Mouse (Mus musculus): ENCODE results near the gene Pgam2. TPM values are rescaled to one million over a fixed set of nuclear protein-coding genes. Genes with fewer than 3 reads are reported as not detected.
"Not testable (repeated sequence)": the region's sequence is repeated elsewhere in the genome, so short reads cannot be mapped to it uniquely, and the experiment has no call there.

The Pgam2 gene
- polyA plus RNA-seq, 1 experiment from 2014 or later: 4.5 TPM

DNA sequence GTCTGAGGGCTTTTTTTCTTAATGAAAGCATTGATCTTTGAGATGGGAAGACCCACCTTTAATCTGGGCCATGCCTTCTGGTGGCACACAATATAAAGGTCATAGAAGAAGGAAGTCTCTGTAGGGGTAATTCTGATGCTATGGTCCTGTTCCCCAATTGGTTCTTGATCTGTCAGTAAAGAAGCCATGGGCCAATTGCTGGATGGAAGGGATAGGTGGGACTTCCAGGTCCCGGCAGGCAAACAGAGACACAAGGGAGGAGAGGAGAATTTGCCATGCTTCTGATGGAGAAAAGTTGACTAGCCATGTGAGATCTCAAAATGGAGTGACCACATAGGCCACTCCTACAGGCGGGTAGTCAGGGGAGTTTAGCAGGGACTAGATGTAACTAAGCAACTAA lies 15.7 kb upstream of the Pgam2 start:
- H3K36me3 ChIP-seq (ENCODE audit: control insufficient read depth, insufficient read depth, low read length): no peaks in the 10 kb centered on the region
- no peaks in the 10 kb centered on the region for H3K9me3 ChIP-seq (ENCODE audit: control insufficient read depth, low read length)
- no peaks in the 10 kb centered on the region for H3K27me3 ChIP-seq (ENCODE audit: control insufficient read depth, insufficient read depth, low read length)
- H3K9ac ChIP-seq (ENCODE audit: low read length): no peak overlapping the region
- no peak overlapping the region for H3K27ac ChIP-seq (ENCODE audit: low read depth, low read length)
- ATAC-seq (ENCODE audit: low FRiP score) (no peak), DNase-seq (ENCODE audit: low spot score, missing footprints) (no peak)
- WGBS: 72% methylated on average over 2 of the region's 2 CpGs
- no peak overlapping the region for H3K4me2 ChIP-seq
- no peak overlapping the region for H3K4me3 ChIP-seq (ENCODE audit: low read depth, low read length)
- no peaks in the 10 kb centered on the region for H3K4me1 ChIP-seq (ENCODE audit: control insufficient read depth, insufficient read depth, low read length)

DNA sequence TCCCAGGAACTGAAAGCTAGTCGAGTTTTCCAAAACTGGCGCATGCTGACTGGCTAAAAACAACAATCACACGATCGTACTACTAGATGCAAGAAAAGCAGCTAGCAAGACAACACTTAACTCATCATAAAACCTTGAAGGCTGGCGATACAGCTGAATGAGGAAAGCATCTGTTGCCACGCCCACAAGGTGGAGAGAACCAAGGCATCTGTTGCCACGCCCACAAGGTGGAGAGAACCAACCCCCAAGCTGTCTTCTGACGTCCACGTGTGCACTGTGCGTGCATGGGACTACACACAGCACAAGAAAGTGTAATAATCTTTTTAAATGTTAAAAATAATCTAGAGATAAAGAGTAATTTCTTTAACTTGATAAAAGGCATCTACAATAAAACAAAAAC lies 9.8 kb upstream of the Pgam2 start:
- DNase-seq (ENCODE audit: low spot score, missing footprints): no peak
- WGBS: 82% methylated on average over 10 of the region's 10 CpGs
- no peaks in the 10 kb centered on the region for H3K27me3 ChIP-seq (ENCODE audit: control insufficient read depth, insufficient read depth, low read length)
- H3K9ac ChIP-seq (ENCODE audit: low read length): no peak overlapping the region
- no peaks in the 10 kb centered on the region; the same call in 1 of the 2 replicates for H3K9me3 ChIP-seq (ENCODE audit: control insufficient read depth, low read length)
- ATAC-seq (ENCODE audit: low FRiP score): no peak
- H3K4me1 ChIP-seq (ENCODE audit: control insufficient read depth, insufficient read depth, low read length): no peaks in the 10 kb centered on the region
- no peak overlapping the region for H3K27ac ChIP-seq (ENCODE audit: low read depth, low read length)
- H3K36me3 ChIP-seq (ENCODE audit: control insufficient read depth, insufficient read depth, low read length): no peaks in the 10 kb centered on the region
- no peak overlapping the region for H3K4me2 ChIP-seq
- no peak overlapping the region for H3K4me3 ChIP-seq (ENCODE audit: low read depth, low read length)

DNA sequence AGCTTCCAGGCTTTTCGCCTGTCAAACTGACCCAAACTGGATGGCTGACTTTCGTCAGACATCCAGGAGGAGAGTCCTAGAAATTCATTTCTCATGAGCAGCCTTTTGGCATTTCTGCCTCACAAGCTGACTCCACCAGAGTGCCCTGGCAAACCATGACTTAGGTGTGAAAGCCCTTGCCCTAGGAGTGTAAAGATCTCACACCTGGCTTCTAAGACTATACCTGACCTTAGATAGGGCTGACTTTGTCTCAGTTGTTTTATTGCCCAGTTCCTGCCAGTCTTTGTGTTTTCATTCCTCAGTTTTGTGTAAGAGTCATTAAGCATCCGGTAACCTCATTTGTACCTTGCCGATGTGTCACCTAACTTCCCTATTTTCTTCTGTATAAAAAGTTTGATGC lies 6.0 kb upstream of the Pgam2 start:
- H3K27ac ChIP-seq (ENCODE audit: low read depth, low read length); H3K27me3 ChIP-seq (ENCODE audit: control insufficient read depth, insufficient read depth, low read length); DNase-seq (ENCODE audit: low spot score, missing footprints); H3K4me1 ChIP-seq (ENCODE audit: control insufficient read depth, insufficient read depth, low read length); ATAC-seq (ENCODE audit: low FRiP score); H3K9ac ChIP-seq (ENCODE audit: low read length); H3K4me3 ChIP-seq (ENCODE audit: low read depth, low read length); H3K9me3 ChIP-seq (ENCODE audit: control insufficient read depth, low read length); H3K36me3 ChIP-seq (ENCODE audit: control insufficient read depth, insufficient read depth, low read length); H3K4me2 ChIP-seq: not testable (repeated sequence)
- 94% methylated on average over 4 of the region's 4 CpGs for WGBS

DNA sequence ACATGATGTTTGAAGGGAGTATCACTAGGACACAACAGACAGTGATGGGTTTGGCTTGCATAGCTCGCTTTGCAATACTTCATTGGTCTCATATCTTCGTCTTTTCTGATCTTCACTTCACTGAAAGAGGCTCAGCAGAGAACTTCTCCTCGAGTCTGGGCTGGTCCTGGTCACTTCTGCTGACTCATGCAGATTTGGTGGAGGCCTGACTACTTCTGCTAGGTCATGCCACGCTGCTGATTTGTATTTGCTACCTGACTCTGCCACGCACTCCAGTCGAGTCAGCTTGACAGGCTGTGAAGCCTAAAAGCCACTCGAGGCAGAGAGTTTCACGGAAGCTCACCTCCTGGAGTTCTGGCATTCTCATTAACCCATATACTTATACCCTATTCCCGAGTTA lies 4.4 kb upstream of the Pgam2 start:
- ATAC-seq (ENCODE audit: low FRiP score) (no peak), DNase-seq (ENCODE audit: low spot score, missing footprints) (no peak)
- no peak overlapping the region for H3K9ac ChIP-seq (ENCODE audit: low read length)
- no peaks in the 10 kb centered on the region for H3K36me3 ChIP-seq (ENCODE audit: control insufficient read depth, insufficient read depth, low read length)
- H3K4me1 ChIP-seq (ENCODE audit: control insufficient read depth, insufficient read depth, low read length): no peaks in the 10 kb centered on the region
- H3K4me2 ChIP-seq: no peak overlapping the region
- no peaks in the 10 kb centered on the region for H3K9me3 ChIP-seq (ENCODE audit: control insufficient read depth, low read length)
- 86% methylated on average over 9 of the region's 9 CpGs for WGBS
- H3K4me3 ChIP-seq (ENCODE audit: low read depth, low read length): no peak overlapping the region
- H3K27ac ChIP-seq (ENCODE audit: low read depth, low read length): no peak overlapping the region
- H3K27me3 ChIP-seq (ENCODE audit: control insufficient read depth, insufficient read depth, low read length): no peaks in the 10 kb centered on the region

DNA sequence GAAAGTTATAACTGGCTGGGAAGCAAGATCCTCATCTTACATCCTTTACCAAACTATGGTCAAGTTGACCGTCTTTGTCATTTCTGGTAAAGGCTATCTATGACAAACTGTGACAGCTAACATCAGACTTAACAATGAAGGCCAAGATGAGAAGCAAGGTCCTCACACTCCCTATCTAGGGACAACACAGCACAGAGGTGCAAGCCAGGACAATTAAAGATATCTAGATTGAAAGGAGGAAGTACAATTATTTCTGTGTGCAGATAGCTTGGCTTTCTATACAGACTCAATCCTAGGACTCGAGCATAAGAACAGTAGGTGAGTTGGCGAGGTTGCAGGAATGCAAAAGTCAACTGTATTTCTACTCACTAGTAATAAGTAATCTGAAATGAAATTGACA lies 2.2 kb upstream of the Pgam2 start:
- no peak overlapping the region for H3K27ac ChIP-seq (ENCODE audit: low read depth, low read length)
- no peaks in the 10 kb centered on the region for H3K36me3 ChIP-seq (ENCODE audit: control insufficient read depth, insufficient read depth, low read length)
- no peak overlapping the region for H3K4me3 ChIP-seq (ENCODE audit: low read depth, low read length)
- H3K4me2 ChIP-seq: no peak overlapping the region
- H3K4me1 ChIP-seq (ENCODE audit: control insufficient read depth, insufficient read depth, low read length): no peaks in the 10 kb centered on the region
- ATAC-seq (ENCODE audit: low FRiP score) (no peak), DNase-seq (ENCODE audit: low spot score, missing footprints) (no peak)
- no peaks in the 10 kb centered on the region for H3K27me3 ChIP-seq (ENCODE audit: control insufficient read depth, insufficient read depth, low read length)
- H3K9ac ChIP-seq (ENCODE audit: low read length): no peak overlapping the region
- no peaks in the 10 kb centered on the region for H3K9me3 ChIP-seq (ENCODE audit: control insufficient read depth, low read length)
- 86% methylated on average over 3 of the region's 3 CpGs for WGBS

DNA sequence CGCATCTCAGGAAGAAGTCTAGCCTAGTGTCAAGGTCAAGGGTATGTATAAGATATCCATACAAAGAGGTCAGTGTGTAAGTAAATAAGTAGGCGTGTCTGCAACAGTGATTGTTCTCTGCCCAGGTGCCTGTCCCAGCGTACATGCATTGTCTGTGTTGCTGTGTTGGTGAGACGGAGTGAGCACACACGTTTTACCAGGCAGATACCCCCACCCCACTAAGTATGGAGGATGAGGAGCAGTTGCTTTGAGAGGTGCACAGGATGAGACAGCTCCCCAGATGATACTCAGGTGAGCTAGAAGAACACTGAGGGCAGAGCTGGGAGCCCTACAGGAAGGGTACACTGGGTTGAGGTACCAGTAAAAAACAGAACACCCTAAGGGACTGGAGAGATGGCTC lies 641 bp upstream of the Pgam2 start:
- Histone ChIP-seq H3K27me3 (ENCODE audit: control insufficient read depth, insufficient read depth, low read length) (no peaks in the 10 kb centered on the region), H3K9me3 (ENCODE audit: control insufficient read depth, low read length) (no peaks in the 10 kb centered on the region), H3K4me3 (ENCODE audit: low read depth, low read length) (no peak overlapping the region), H3K4me2 (no peak overlapping the region), H3K9ac (ENCODE audit: low read length) (no peak overlapping the region), H3K4me1 (ENCODE audit: control insufficient read depth, insufficient read depth, low read length) (no peaks in the 10 kb centered on the region), H3K36me3 (ENCODE audit: control insufficient read depth, insufficient read depth, low read length) (peaks cover 3% of the 10 kb centered on the region; the same call in 1 of the 2 replicates), H3K27ac (ENCODE audit: low read depth, low read length) (no peak overlapping the region)
- DNase-seq (ENCODE audit: low spot score, missing footprints) (no peak), ATAC-seq (ENCODE audit: low FRiP score) (no peak)
- 81% methylated on average over 5 of the region's 5 CpGs for WGBS

DNA sequence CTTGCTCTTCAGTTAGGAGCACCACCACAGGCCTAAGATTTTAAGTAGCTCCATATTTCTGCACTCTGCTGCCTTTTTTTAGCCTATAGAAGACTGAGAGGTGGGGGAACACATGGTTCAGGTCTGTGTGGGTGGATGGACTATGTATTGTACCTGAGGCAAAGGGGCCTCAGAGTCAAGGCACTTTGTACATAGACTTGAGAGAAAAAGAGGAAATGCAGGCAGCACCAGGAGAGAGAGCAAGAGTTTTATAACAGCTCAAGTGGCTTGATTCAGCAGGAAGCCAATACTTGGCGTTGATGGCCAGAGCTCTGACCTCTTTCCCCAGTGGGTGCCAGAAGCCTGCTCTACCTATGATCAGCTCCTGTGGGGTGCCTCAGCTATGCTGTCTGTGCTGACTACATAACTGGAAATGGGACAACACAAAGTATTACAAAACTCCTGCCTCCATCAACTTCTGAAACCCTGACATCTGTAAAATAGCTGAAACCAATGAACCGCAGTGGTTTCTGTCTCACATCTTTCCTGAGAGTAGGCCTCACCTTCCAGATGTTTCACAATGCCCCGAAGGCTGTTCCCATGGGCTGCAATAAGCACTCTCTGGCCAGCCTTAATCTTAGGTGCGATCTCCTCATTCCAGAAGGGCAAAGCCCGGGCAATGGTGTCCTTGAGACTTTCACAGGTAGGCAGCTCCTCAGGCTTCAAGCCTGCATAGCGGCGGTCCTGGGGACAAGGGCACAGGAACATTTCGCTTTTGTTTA lies 896 bp downstream of the Pgam2 start:
- DNase-seq (ENCODE audit: low spot score, missing footprints): no peak
- Histone ChIP-seq H3K27me3 (ENCODE audit: control insufficient read depth, insufficient read depth, low read length) (no peaks in the 10 kb centered on the region), H3K9me3 (ENCODE audit: control insufficient read depth, low read length) (no peaks in the 10 kb centered on the region), H3K9ac (ENCODE audit: low read length) (no peak overlapping the region), H3K4me1 (ENCODE audit: control insufficient read depth, insufficient read depth, low read length) (no peaks in the 10 kb centered on the region), H3K4me3 (ENCODE audit: low read depth, low read length) (no peak overlapping the region), H3K36me3 (ENCODE audit: control insufficient read depth, insufficient read depth, low read length) (peaks cover 9% of the 10 kb centered on the region; the same call in 1 of the 2 replicates), H3K4me2 (no peak overlapping the region), H3K27ac (ENCODE audit: low read depth, low read length) (no peak overlapping the region)
- ATAC-seq (ENCODE audit: low FRiP score): 0 out of 2 replicates have a peak, but pooled peaks have one; percentile 5
- WGBS: 79% methylated on average over 8 of the region's 8 CpGs

DNA sequence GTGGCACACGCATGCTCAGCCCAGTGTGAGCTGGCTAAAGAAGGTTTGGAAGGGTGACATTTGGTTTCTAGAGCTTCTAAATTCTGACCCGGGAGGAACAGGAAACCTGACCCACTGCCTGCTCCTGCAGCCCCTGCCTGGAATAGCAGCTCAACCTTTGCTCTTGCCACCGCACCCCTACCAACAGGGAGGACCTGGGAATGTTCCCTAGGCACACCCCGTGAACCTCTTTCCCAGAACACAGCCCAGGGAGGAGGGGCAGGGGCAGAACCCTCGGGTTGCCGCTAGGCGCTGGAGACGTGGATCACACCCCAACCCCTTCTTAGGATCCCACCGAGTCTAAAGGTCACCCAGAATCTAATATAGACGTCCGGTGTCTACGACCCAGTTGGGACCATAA lies 1.5 kb downstream of the Pgam2 start:
- 71% methylated on average over 12 of the region's 12 CpGs for WGBS
- Histone ChIP-seq H3K9ac (ENCODE audit: low read length) (no peak overlapping the region), H3K36me3 (ENCODE audit: control insufficient read depth, insufficient read depth, low read length) (peaks cover 14% of the 10 kb centered on the region), H3K4me1 (ENCODE audit: control insufficient read depth, insufficient read depth, low read length) (no peaks in the 10 kb centered on the region), H3K27ac (ENCODE audit: low read depth, low read length) (no peak overlapping the region), H3K9me3 (ENCODE audit: control insufficient read depth, low read length) (no peaks in the 10 kb centered on the region), H3K4me2 (no peak overlapping the region), H3K27me3 (ENCODE audit: control insufficient read depth, insufficient read depth, low read length) (no peaks in the 10 kb centered on the region), H3K4me3 (ENCODE audit: low read depth, low read length) (no peak overlapping the region)
- DNase-seq (ENCODE audit: low spot score, missing footprints) (no peak), ATAC-seq (ENCODE audit: low FRiP score) (0 out of 2 replicates have a peak, but pooled peaks have one; percentile 5)

DNA sequence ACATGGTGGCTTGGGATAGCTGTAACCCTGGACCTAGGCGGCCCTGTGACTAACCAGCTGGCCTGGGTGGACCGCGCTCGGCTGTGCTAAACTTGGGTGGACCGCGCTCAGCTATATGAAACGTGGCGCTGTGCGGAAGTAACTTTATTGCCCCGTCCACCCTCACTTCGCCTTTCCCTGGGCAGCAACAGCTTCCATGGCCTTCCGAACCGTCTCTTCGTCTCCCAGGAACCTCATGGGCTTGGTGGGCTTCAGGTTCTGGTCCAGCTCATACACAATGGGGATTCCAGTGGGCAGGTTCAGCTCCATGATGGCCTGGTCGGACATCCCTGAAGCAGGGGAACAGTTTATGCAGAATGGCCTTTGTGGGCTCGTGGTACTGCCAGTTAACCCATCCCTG lies 2.0 kb downstream of the Pgam2 start:
- H3K9ac ChIP-seq (ENCODE audit: low read length): no peak overlapping the region
- ATAC-seq (ENCODE audit: low FRiP score) (no peak), DNase-seq (ENCODE audit: low spot score, missing footprints) (no peak)
- no peak overlapping the region for H3K4me3 ChIP-seq (ENCODE audit: low read depth, low read length)
- H3K9me3 ChIP-seq (ENCODE audit: control insufficient read depth, low read length): no peaks in the 10 kb centered on the region
- no peak overlapping the region for H3K4me2 ChIP-seq
- no peaks in the 10 kb centered on the region for H3K27me3 ChIP-seq (ENCODE audit: control insufficient read depth, insufficient read depth, low read length)
- H3K4me1 ChIP-seq (ENCODE audit: control insufficient read depth, insufficient read depth, low read length): no peaks in the 10 kb centered on the region
- H3K36me3 ChIP-seq (ENCODE audit: control insufficient read depth, insufficient read depth, low read length): peaks cover 15% of the 10 kb centered on the region
- WGBS: 94% methylated on average over 16 of the region's 16 CpGs
- no peak overlapping the region for H3K27ac ChIP-seq (ENCODE audit: low read depth, low read length)
